51 mouse cellular contexts compared by ENCODE assay signal in genomic region chr15:88624874-88625277, GRCm38 (mm10). TPM values are rescaled to one million over a fixed set of nuclear protein-coding genes. Genes with fewer than 3 reads are reported as not detected.
"Had no signal": no experiment of that assay in that cellular context is flagged by ENCODE, and none has a peak within 500 bp of the region (broad histone marks: within the 10 kb centered on the region; RNA-seq: fewer than 3 reads in every experiment).

No protein-coding gene starts in this region.

- H3K36me3 ChIP-seq: heart, embryonic 12.5 days; heart, embryonic 13.5 days; heart, embryonic 15.5 days; hindbrain, embryonic 10.5 days; hindbrain, embryonic 12.5 days; hindbrain, embryonic 13.5 days; hindbrain, embryonic 15.5 days; intestine, embryonic 15.5 days; kidney, embryonic 15.5 days had no signal

- H3K4me2 ChIP-seq: heart, embryonic 11.5 days; heart, embryonic 12.5 days; heart, embryonic 13.5 days; heart, embryonic 15.5 days; hindbrain, embryonic 12.5 days; hindbrain, embryonic 13.5 days; hindbrain, embryonic 14.5 days; hindbrain, embryonic 15.5 days; intestine, embryonic 15.5 days; kidney, embryonic 15.5 days had no signal

- DNase-seq: heart, postnatal 10 days; heart, postnatal 14 days; heart, postnatal 36 days; kidney, adult 11 months; kidney, adult 18-20 months; kidney, adult 2 months; kidney, adult 8-10 months; kidney, adult 9 months; kidney, postnatal 10 days; kidney, postnatal 14 days; kidney, postnatal 25 days; kidney, postnatal 36 days; kidney, postnatal 4 days; layer of hippocampus, adult 9-11 months; layer of hippocampus, postnatal 36 days had no signal

- H3K4me1 ChIP-seq: heart, embryonic 12.5 days; heart, embryonic 13.5 days; heart, embryonic 15.5 days; hindbrain, embryonic 10.5 days; hindbrain, embryonic 12.5 days; hindbrain, embryonic 15.5 days; intestine, embryonic 15.5 days; kidney, embryonic 15.5 days had no signal

- H3K27ac ChIP-seq: heart, embryonic 13.5 days; heart, embryonic 15.5 days; hindbrain, embryonic 10.5 days; hindbrain, embryonic 12.5 days; hindbrain, embryonic 13.5 days; hindbrain, embryonic 14.5 days; hindbrain, embryonic 15.5 days; hindbrain, postnatal 0 days; intestine, embryonic 15.5 days; kidney, embryonic 15.5 days; kidney, postnatal 0 days; layer of hippocampus, adult 2 months; left cerebral cortex, adult 2 months had no signal

- H3K27me3 ChIP-seq: heart, embryonic 12.5 days; heart, embryonic 13.5 days; hindbrain, embryonic 12.5 days; hindbrain, embryonic 13.5 days; hindbrain, embryonic 15.5 days; intestine, embryonic 15.5 days; kidney, embryonic 15.5 days had no signal

- H3K9me3 ChIP-seq: heart, embryonic 12.5 days; heart, embryonic 13.5 days; heart, embryonic 15.5 days; hindbrain, embryonic 10.5 days; hindbrain, embryonic 12.5 days; hindbrain, embryonic 13.5 days; hindbrain, embryonic 15.5 days; intestine, embryonic 15.5 days; kidney, embryonic 15.5 days had no signal

- H3K4me3 ChIP-seq: heart, embryonic 12.5 days; heart, embryonic 13.5 days; heart, embryonic 15.5 days; hindbrain, embryonic 10.5 days; hindbrain, embryonic 12.5 days; hindbrain, embryonic 13.5 days; hindbrain, embryonic 15.5 days; intestine, embryonic 15.5 days; kidney, embryonic 15.5 days; layer of hippocampus, adult 2 months; left cerebral cortex, adult 2 months had no signal

- H3K9ac ChIP-seq: heart, embryonic 12.5 days; heart, embryonic 13.5 days; heart, embryonic 15.5 days; hindbrain, embryonic 12.5 days; hindbrain, embryonic 13.5 days; hindbrain, embryonic 14.5 days; hindbrain, embryonic 15.5 days; intestine, embryonic 15.5 days; kidney, embryonic 15.5 days had no signal

- ATAC-seq: hindbrain, embryonic 16.5 days; hindbrain, postnatal 0 days; inflammation-experienced regulatory T-cells, adult 6 months; intestine, embryonic 15.5 days; intestine, embryonic 16.5 days; intestine, postnatal 0 days had no signal

RNA-seq across cellular contexts. Expression of gene Zdhhc25, which starts 24.8 kb away (rescaled TPM):
- total RNA-seq: heart, postnatal 10 days; heart, postnatal 14 days; heart, postnatal 25 days; heart, postnatal 36 days; hematopoietic stem cell, adult 5-6 weeks; hindbrain, postnatal 0 days; layer of hippocampus, adult 18-20 months; layer of hippocampus, adult 2 months; layer of hippocampus, adult 8-10 months; layer of hippocampus, postnatal 10 days; layer of hippocampus, postnatal 14 days; layer of hippocampus, postnatal 25 days; layer of hippocampus, postnatal 36 days; left cerebral cortex, adult 18-20 months; left cerebral cortex, adult 2 months; left cerebral cortex, adult 8-10 months had no signal
- polyA plus RNA-seq: heart, embryonic 11.5 days; heart, embryonic 12.5 days; heart, embryonic 13.5 days; heart, embryonic 14.5 days; heart, embryonic 15.5 days; heart, embryonic 16.5 days; heart, postnatal 0 days; hindbrain, embryonic 10.5 days; hindbrain, embryonic 11.5 days; hindbrain, embryonic 12.5 days; hindbrain, embryonic 13.5 days; hindbrain, embryonic 14.5 days; hindbrain, embryonic 15.5 days; hindbrain, embryonic 16.5 days; hindbrain, postnatal 0 days; inflammation-experienced regulatory T-cells, adult 6 months; intestine, embryonic 14.5 days; intestine, embryonic 15.5 days; intestine, embryonic 16.5 days; intestine, postnatal 0 days; kidney, adult 2 months; kidney, embryonic 14.5 days; kidney, embryonic 15.5 days; kidney, embryonic 16.5 days; kidney, postnatal 0 days; large intestine, adult 2 months had no signal
